In the genomic region with DNA sequence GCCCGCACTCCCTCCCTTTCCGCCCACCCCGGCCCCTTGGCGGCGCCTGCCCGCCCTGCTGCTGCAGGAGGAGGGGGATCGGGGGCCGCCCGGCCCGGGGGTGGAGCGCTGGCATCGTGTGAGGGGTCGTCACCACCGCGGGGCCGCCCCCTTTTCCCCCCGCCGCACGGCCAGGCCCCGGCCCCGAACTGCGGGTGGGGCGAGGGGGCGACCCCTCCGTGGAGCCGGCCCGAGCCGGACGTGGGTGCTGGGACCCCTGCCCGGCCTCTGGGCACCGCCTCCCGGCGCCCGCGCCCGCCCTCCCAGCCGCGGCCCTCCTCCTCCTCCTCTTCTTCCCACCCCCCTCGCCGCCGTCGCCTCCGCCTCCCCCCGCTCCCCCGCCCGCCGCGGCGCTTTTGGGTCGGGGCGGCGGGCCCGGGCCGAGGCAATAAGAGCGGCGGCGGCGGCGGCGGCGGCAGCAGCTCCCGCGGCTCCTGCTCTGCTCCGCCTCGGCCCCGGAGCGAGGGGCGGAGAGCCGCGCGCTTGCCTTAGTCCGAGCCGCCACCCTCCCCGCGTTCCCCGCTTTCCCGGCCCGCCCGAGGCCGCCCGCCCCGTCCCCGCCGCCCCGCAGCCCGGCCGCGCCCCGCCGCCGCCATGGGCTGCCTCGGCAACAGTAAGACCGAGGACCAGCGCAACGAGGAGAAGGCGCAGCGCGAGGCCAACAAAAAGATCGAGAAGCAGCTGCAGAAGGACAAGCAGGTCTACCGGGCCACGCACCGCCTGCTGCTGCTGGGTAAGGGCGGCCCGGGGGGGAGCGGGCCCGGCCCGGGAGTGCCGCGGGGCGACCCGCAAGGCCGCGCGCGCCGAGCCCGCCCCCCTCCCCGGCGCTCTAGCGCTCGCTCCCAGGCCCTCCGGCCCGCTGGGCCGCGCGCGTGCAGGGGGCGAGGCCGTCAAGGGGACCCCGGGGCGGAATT, we compare ENCODE assay signal across 7 mouse cellular contexts. TPM values are rescaled to one million over a fixed set of nuclear protein-coding genes. Genes with fewer than 3 reads are reported as not detected.
A peak's percentile ranks its signal among the peaks of the same experiment; 100 is the strongest.
DNase-seq lines count a peak whose midpoint lies in the region; ATAC-seq and TF ChIP-seq lines count a peak whose summit lies in the region.

No protein-coding gene starts in this region.

- WGBS in embryonic facial prominence, embryonic 11.5 days, result under 1% methylated on average over 58 of the region's 131 CpGs
- WGBS in kidney, adult 2 months, result under 1% methylated on average over 119 of the region's 131 CpGs

- H3K36me3 ChIP-seq in embryonic facial prominence, embryonic 11.5 days (replicated peaks; ENCODE audit: control insufficient read depth, insufficient read depth, low read depth, low read length), result no peaks in the 10 kb centered on the region
- H3K36me3 ChIP-seq in kidney, adult 2 months (ENCODE audit: control insufficient read depth, insufficient read depth, low read length), result no peaks in the 10 kb centered on the region
- H3K36me3 ChIP-seq in myocyte (ENCODE audit: control insufficient read depth, insufficient read depth), result no peaks in the 10 kb centered on the region
- 0 out of 2 replicates have a peak, but pooled peaks cover 2% of the 10 kb centered on the region for H3K36me3 ChIP-seq in splenic B cell, adult 2 months (ENCODE audit: control insufficient read depth, insufficient read depth, low read length, poor library complexity, severe bottlenecking)

- H3K27ac ChIP-seq in embryonic facial prominence, embryonic 11.5 days (replicated peaks; ENCODE audit: low read depth, low read length), result peak overlapping the region; percentile 99
- peak overlapping the region; percentile 99 for H3K27ac ChIP-seq in kidney, adult 2 months (ENCODE audit: insufficient read depth, low read depth, low read length)

- peak overlapping the region; percentile 99 for H3ac ChIP-seq in myocyte (ENCODE audit: control insufficient read depth, insufficient read length)

- H3K4me1 ChIP-seq in embryonic facial prominence, embryonic 11.5 days (ENCODE audit: control insufficient read depth, insufficient read depth, low read length), result no peaks in the 10 kb centered on the region
- H3K4me1 ChIP-seq in kidney, adult 2 months (ENCODE audit: control insufficient read depth, insufficient read depth, low read length), result peaks cover 7% of the 10 kb centered on the region

- peak; percentile 92 for DNase-seq in adrenal gland, postnatal 14 days
- peak; percentile 92 for DNase-seq in embryonic facial prominence, embryonic 11.5 days (ENCODE audit: low spot score)
- peak; percentile 85 to 90 for DNase-seq in heart, adult 18-20 months
- DNase-seq in kidney, adult 2 months, result peak; percentile 89
- peak; percentile 83 for DNase-seq in liver
- DNase-seq in splenic B cell, adult 2 months (ENCODE audit: low read depth, low spot score), result peak; percentile 57

- peak overlapping the region; percentile 97 for H3K4me3 ChIP-seq in embryonic facial prominence, embryonic 11.5 days (ENCODE audit: low read depth, low read length)
- peak overlapping the region; percentile 99 for H3K4me3 ChIP-seq in kidney, adult 2 months (ENCODE audit: insufficient read depth, low read depth, low read length)
- H3K4me3 ChIP-seq in myocyte, result peak overlapping the region; percentile 69

- peak overlapping the region; percentile 66 for H3K4me2 ChIP-seq in embryonic facial prominence, embryonic 11.5 days (ENCODE audit: low read depth, low read length)
- peak overlapping the region; percentile 81 for H3K4me2 ChIP-seq in myocyte (ENCODE audit: low read depth)

- H3K27me3 ChIP-seq in embryonic facial prominence, embryonic 11.5 days (ENCODE audit: control insufficient read depth, insufficient read depth, low read length), result no peaks in the 10 kb centered on the region
- no peaks in the 10 kb centered on the region; the same call in 1 of the 2 replicates for H3K27me3 ChIP-seq in kidney, adult 2 months (replicated peaks; ENCODE audit: control insufficient read depth, insufficient read depth, low read length)
- H3K27me3 ChIP-seq in myocyte (ENCODE audit: control insufficient read depth, insufficient read depth, insufficient read length), result no peaks in the 10 kb centered on the region
- no peaks in the 10 kb centered on the region for H3K27me3 ChIP-seq in splenic B cell, adult 2 months (ENCODE audit: control insufficient read depth, insufficient read depth, low read length, poor library complexity, severe bottlenecking)

- H3K9ac ChIP-seq in embryonic facial prominence, embryonic 11.5 days (replicated peaks; ENCODE audit: low read length), result peak overlapping the region; percentile 100

- H3K79me2 ChIP-seq in myocyte (ENCODE audit: control insufficient read depth, insufficient read depth), result peaks cover 48% of the 10 kb centered on the region

- no peak for TF ChIP-seq POLR2A in kidney, adult 2 months (IDR thresholded peaks at IDR 0.05; ENCODE audit: low read depth, low read length)
- TF ChIP-seq POLR2A in myocyte (IDR thresholded peaks at IDR 0.05; ENCODE audit: insufficient read length, low read depth), result peak; percentile 65

- no peaks in the 10 kb centered on the region for H3K9me3 ChIP-seq in embryonic facial prominence, embryonic 11.5 days (replicated peaks; ENCODE audit: control insufficient read depth, low read length)

- peak; percentile 82 for ATAC-seq in embryonic facial prominence, embryonic 11.5 days (replicated peaks; ENCODE audit: insufficient number of reproducible peaks, low FRiP score, low TSS enrichment, low read depth)

- no peak for TF ChIP-seq CTCF in kidney, adult 2 months (conservative IDR thresholded peaks at IDR 0.05; ENCODE audit: insufficient read depth, insufficient read length, low read depth, low read length)

TF ChIP-seq in myocyte, 11 proteins besides CTCF, POLR2A, EP300 and RAD21:
- TF ChIP-seq POLR2AphosphoS2 (IDR thresholded peaks at IDR 0.05; ENCODE audit: insufficient read length, low read depth) (peak; percentile 42), MAX (IDR thresholded peaks at IDR 0.05; ENCODE audit: low read depth) (no peak)

RNA-seq across cellular contexts. Expression of a gene that starts 16.6 kb away (rescaled TPM):
- 4.6 and 5.4 TPM in 2 replicates for total RNA-seq in adrenal gland, postnatal 14 days (2021)
- polyA plus RNA-seq in embryonic facial prominence, embryonic 11.5 days (2014; fragmentation: Nextera tagmentation; extraction: Ambion mirVana), result 17.5 and 23.1 TPM in 2 replicates
- total RNA-seq in heart, adult 18-20 months (2021), result 1 to 10 TPM; 1.8 to 2.3 TPM
- not detected in 2 replicates for polyA plus RNA-seq in kidney, adult 2 months (2012; rRNA removed)
- 9.7 TPM for polyA plus RNA-seq in myocyte (2012; fragmentation: generic; extraction: Trizol)

RNA-seq across cellular contexts. Expression of a gene that starts 45.8 kb away (rescaled TPM):
- total RNA-seq in adrenal gland, postnatal 14 days (2021), result 4,967 and 5,329 TPM in 2 replicates
- 1,377 and 1,397 TPM in 2 replicates for polyA plus RNA-seq in embryonic facial prominence, embryonic 11.5 days (2014; fragmentation: Nextera tagmentation; extraction: Ambion mirVana)
- total RNA-seq in heart, adult 18-20 months (2021), result 1,000 to 10,000 TPM; 1,194 to 1,253 TPM
- polyA plus RNA-seq in kidney, adult 2 months (2012; rRNA removed), result 872 and 1,035 TPM in 2 replicates
- 1,706 TPM for polyA plus RNA-seq in myocyte (2012; fragmentation: generic; extraction: Trizol)

Comparison
In these comparisons a context has a peak if more than half of its experiments do, and no peak if none do; other contexts are left out.
1. Peak in every context shown above with its lines: DNase-seq, ATAC-seq, H3K4me3 ChIP-seq and H3K27ac ChIP-seq.
2. RNA of a gene that starts 16.6 kb away (polyA plus RNA-seq): 17.5 to 23.1 TPM in embryonic facial prominence, embryonic 11.5 days and 9.7 TPM in myocyte (single experiment); not detected in kidney, adult 2 months; every median in the first group is over 10 times any median in the second.